Mouse (Mus musculus) kidney, postnatal 14 days (tissue): ENCODE results near the gene Rab33b.
A peak's percentile ranks its signal among the peaks of the same experiment; 100 is the strongest.
"Not testable (repeated sequence)": the region's sequence is repeated elsewhere in the genome, so short reads cannot be mapped to it uniquely, and the experiment has no call there.

Experiments
- DNase-seq: peaks from one replicate; pipeline ENCODE4 v3.0.0; 2022; ENCODE audit warnings: mixed read lengths

Rab33b gene

DNA sequence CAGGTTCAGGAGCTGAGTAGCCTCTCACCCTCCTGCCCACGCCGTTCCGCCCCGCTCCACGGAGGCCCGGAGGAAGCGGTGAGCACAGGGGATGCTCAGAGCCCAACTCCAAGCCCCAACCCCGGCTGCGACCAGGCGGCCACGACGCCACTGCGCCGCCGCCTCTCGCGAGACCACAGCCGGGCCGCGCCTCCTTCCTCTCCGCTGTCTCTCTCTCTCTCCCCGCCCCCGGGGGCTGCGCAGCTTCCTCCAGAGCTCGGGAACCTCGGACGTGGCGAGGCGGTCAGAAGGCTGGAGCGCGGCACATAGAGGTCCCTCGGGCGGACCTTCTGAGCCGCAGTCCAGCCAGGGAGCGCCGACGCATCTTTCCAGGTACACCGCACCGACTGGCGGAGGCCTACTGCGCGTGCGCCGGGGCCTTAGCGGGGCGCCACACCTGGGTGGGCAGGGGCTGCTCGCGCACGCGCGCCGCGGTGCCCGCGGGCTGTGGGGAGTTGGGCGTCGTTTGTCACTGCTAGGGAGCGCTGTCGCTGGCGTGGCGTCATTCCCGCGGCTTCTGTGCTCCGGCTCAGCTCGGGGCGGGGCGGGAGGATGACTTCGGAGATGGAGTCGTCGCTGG is at the start of gene Rab33b:
TSS of gene Rab33b (plus strand) at position 180 of the 619 bp plus-strand sequence.
- peak; percentile 98 for DNase-seq

DNA sequence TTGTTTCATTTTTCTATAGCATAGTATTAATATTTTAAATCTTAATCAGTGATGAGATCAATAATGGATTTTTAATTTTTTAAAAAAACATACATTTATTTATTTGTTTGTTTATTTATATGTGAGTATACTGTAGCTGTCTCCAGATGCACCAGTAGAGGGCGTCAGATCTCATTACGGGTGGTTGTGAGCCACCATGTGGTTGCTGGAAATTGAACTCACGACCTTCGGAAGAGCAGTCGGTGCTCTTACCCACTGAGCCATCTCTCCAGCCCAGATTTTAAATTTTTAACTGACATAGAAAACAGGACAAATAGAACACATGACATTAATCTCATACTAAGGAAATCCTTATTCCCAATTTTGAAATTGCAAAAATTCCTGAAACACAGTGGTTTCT is 49.4 kb upstream of the Rab33b start:
- DNase-seq: not testable (repeated sequence)

DNA sequence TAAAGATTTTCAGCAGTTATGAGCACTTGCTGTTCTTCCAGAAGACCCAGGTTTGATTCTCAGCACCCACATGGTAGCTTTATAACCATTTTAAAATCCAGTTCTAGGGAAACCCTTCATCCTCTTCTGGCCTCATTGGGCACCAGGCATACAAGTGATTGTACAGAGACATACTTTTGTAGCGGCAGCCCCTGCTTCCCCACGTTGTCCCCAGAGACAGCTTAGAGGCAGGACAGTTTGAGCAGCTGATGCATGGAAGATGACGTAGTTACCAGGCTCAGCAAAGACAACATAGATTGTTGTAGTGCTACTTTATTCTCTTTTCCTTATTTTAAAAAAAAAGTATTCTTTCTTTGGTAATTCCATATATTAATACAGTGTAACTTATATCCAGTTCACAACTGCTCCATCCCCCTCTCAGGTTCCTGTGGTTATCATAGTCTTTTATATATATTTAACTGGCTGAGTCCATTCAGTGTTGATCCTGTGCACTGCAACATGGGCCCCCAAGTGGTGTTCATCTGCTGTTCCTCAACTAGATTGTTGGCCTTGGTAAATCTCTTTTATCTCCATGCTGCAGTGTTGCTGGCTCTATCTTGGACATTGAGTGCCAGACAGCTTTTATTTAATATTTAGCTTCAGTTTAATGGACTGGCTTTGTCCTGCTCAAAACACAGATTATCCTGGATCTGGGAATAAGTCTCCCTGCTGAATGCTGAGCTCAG is 48.7 kb upstream of the Rab33b start:
- no peak for DNase-seq

DNA sequence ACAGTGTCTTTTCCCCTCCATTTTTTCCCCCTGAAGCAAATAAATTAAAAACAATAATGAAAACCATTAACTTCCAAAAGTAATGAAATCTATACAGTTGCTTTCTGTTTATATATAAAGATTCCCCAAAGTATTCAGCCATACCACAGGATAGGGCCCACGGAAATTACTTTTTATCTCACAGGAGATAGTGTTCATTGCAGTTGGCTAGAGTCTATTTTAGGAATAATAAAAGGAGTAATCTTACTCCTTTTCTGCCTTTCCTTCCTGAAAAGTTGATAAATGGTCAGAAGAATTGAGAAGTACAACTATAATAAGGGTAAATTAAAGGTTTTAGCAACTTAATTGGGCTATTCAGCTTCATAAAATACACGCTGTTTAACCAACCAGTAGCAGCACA is 15.2 kb upstream of the Rab33b start:
- DNase-seq: no peak

DNA sequence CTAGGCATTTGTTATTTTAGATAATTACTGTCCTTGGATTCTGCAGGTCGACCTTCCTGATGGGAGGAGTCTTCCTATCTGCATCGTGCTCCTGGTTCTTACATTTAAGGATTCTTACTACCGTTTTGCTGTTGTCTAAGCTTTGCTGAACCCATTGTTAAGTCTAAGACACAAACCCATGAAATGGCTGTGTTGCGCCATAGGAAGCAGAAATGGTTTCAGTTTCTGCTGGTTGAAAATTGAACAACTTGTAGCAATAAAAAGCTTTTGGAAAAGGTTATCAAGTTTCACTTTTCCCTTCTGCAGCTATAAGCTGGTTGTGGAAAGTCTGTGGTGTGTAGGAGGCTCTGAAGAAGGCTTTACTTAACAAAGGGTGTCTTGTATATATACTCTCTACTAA is 8.0 kb upstream of the Rab33b start:
- DNase-seq: no peak

DNA sequence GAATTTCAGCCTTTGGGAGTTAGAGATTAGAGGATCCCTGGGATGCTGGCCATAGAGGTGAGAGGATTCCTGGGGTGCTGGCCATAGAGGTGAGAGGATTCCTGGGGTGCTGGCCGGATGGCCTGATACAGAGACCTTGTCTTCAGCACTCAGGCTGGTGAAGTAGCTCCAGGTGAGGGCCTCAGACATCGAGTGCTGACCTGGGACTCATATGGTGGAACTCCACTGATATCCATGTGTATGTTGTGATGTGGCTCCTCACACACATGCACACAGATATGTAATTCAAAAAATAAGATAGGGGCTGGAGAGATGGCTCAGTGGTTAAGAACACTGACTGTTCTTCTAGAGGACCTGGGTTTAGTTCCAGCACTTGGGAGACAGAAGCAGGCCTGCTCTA is 3.8 kb upstream of the Rab33b start:
- no peak for DNase-seq

DNA sequence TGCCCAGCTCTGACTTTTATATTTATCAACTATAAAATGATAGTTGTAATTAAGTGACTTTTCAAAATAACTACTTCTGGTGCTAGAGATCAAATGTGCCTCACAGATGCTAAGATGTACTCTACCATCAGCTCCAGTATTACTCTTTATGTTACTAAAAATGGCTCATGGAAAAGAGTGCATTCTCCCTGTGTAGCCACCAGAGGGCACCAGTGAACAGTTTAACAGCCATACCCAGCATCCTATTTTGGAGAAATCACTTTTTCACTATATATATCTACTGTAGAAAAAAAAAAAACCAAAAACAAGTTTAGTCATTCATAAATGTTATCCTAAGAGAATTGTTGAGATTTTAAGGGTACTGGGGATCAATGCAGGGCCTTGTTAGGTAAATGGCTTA is 2.7 kb upstream of the Rab33b start:
- DNase-seq: peak; percentile 56

DNA sequence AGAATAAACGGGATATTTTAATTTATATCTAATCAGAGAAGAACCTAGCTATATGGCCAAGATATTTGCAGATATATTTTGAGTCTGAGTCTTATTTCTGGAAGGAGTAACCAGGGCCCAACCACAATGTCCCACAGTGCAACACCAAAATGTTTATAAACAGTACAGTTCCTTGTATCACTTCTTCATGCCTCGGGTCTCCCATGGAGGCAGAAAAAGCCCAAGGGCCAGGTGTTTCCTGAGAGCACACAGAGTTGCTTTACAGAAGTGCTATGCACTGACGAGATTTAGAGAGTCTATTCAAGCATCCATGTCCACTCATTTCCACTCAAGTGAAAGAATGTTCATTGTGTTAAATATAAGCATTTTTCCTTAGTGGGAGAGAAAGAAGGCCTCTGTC is 1.8 kb upstream of the Rab33b start:
- DNase-seq: no peak

DNA sequence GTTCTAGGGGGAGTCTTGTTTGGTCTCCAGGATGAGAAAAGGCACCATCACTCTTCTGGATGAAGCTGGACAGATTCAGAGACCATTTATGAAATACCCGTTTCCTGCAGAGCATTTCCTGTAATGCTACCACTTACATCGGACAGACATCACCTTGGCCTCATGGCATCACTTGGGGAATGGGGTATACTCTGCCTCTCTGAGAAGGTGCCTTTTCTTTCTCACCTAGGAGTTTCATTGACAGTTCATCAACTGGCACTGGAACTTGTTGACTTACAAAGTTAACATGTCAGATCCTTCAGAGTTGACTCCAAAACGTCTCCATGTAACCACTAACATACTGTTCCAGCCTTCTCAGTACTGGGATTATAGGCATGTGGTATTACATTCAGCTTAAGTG is 939 bp upstream of the Rab33b start:
- no peak for DNase-seq

DNA sequence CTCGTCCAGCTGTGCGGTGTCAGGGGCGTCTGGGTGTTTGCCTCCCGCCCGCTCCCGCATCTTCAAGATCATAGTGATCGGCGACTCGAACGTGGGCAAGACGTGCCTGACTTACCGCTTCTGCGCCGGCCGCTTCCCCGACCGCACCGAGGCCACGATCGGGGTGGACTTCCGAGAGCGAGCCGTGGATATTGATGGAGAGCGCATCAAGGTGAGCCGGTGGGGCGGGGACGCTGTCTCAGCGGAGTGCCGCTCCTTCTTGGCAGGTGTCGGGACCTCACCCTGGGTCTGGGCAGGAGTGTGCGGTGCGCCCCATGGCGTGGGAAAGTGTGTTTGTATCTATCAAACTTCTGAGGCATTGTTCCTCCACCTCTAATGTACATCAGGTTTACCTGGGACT is 650 bp downstream of the Rab33b start:
- no peak for DNase-seq

DNA sequence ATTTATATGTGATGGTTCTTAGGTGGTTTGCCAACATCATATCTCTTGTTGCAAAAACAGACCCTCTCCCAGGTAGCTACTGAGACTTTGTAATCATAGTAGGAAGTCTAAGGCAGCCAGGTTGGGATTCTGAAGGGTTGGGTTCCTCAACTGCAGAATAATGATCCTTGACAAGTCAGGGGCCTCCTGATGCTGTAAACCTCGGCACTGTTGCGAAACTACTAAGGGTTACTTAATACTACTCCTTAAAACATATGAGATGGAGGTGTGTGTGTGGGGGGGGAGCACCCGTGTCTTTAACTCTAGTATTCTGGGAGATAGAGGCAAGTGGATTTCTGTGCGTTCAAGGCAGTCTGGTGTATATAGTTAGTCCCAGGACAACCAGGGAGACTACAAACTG is 1.6 kb downstream of the Rab33b start:
- no peak for DNase-seq

DNA sequence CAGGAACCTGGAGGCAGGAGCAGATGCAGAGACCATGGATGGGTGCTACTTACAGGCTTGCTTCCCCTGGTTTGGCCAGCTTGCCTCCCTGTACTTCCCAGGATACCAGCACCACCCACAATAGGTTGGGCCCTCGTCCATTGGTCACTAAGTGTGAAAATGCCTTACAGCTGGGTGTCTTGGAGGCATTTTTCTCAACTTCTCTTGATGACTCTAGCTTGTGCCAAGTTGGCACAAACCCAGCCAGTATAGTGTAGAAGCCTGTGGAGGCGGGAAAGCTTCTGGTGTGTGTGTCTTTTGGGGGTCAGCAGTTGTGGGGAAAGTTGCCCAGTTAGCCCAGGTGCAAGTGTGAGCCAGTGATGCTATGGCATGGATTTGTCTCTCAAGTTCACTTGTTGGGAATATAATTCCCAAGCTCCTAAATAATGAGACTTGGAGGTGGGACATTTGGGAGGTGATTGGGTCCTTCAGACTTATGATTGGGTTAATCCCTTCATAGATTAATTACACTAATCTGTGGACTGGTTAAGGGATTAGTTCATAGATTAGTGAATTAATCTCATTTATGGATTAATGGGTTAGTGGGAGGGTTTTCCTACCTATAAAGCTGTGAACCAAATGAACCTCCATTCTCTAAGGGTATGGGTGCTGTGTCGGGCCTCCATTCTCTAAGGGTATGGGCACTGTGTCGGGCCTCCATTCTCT is 2.9 kb downstream of the Rab33b start:
- no peak for DNase-seq

DNA sequence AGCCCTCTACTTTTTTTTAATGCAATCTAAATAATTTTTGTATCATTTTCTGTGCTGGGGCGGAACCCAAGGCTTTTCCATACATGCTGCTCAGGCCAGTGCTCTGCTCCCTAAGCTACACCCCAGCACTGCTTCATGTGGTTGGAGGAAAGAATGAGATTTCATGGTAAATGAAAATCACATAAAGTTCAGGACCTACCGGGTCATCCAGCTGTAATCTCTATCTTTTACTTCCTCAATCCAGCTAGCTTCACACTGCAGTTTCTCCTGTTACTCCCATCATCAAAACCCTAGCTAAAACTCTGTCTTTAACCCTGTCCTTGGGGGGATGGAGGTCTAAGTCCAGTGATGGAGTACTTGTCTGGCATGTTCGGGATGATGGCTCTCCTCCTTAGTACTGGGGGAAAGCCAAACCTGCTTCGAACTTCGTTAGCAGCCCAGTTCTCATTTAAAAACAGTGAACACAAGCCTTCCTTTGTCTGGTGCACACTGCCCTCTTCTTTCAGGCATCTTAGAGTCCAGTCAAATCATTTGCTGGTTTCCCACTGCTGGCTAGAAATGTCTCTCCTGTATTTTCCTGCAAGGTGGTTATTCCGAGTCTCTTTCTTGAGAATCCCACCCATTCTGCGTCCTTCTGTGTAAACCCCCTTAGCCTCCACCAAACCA is 6.5 kb downstream of the Rab33b start:
- no peak for DNase-seq

DNA sequence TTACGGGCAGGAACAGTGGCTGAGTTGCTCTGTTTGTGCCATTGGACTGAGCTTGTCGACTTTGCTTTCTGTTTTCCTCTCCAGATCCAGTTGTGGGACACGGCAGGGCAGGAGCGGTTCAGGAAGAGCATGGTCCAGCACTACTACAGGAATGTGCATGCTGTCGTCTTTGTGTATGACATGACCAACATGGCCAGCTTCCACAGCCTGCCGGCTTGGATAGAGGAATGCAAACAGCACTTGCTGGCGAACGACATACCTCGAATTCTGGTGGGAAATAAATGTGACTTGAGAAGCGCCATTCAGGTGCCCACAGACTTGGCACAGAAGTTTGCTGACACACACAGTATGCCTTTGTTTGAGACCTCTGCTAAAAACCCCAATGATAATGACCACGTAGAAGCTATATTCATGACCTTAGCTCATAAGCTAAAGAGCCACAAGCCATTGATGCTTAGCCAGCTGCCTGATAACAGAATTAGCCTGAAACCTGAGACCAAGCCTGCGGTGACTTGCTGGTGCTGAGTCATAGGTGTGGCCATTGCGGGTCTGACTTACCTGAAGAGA is 9.6 kb downstream of the Rab33b start:
- no peak for DNase-seq

DNA sequence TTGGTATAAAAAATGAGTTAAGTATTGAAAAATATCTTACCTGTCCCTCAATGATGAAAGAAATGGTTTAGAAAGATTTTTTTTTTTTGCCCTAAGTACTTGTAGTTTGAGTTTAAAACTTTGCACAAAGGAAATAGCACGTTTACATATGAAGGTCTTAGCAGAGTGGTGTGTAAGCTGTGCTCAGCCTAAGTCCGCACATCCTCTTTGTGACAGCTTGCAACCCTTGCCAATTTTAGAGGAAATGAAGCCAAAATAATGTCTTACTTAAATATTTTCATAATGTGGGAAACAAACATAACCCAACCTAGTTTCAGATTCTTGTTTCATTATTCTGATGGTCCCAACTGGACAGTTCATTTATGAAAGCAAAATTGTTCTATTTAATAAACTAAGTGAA is 10.7 kb downstream of the Rab33b start:
- DNase-seq: no peak

DNA sequence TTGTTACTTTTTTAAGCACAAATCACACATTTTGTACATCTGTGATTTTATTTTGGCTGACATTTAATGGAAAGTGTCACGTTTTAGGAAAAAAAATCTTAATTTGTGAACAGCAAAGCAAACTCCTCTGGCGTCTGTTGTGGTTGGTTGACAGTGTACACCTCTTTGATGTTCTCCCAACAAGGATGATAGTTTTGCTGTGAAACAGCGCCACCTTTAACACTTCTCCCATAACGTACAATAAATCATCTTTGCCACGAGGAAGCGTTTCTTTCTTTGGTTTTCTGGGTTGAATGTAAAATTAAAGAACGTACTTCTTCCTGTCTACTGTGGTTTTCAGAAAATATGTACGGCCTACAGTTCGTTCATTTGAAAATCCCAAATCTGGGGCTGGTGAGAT is 11.9 kb downstream of the Rab33b start:
- DNase-seq: no peak

DNA sequence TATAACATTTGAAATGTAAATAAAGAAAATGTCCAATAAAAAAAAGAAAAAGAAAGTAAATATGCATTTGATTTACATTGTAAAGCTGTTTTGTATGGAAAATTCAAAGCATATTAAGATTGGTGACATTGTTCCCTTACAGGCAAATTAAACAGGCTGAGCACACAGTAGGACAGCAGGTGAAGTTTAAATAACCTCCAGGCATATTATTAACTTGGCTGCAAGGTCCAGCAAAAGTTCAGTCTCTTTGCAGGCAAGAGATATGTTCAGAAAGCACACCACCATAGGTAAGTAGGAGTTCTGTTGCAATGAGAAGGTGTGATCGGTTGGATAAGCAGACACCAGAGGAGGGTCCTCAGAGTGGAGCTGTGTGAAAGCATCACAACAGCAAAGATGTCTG is 14.3 kb downstream of the Rab33b start:
- no peak for DNase-seq

DNA sequence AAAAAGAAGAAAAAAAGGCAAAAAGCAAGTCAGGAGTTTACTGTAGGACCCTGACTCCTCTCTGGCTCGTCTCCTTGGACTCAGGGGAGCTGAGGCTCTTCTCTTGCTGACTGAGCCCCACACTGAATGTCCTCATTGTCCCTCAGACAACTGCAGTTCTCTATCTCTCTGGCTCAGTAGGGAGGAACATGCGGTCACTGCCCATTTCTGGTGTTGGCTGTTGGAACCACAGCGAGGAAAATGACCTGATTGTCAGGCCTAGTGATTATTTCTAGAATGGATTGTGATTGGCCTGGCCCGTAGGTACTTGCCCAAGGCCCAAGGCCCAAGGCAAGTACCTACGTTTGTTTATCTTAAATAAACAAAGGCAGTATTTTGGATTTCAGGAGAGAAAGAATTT is 14.9 kb downstream of the Rab33b start:
- DNase-seq: no peak

DNA sequence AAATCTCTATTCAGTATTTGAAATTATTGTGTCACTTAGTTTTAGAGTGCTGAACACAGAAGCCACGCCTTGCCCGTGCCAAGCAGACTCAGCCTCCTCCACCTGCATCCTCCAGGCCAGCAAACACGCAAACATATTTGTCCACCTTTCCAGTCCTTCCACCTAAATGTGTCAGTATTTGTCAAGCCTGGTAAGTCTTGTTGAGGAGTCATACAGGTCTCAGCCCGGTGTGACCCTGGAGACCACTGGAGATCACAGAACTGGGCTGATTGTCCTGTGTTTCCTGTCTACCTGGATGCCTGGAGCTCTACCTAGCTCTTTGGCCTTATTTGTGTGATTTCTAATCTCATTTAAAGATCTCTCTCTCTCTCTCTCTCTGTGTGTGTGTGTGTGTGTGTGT is 16.2 kb downstream of the Rab33b start:
- no peak for DNase-seq

DNA sequence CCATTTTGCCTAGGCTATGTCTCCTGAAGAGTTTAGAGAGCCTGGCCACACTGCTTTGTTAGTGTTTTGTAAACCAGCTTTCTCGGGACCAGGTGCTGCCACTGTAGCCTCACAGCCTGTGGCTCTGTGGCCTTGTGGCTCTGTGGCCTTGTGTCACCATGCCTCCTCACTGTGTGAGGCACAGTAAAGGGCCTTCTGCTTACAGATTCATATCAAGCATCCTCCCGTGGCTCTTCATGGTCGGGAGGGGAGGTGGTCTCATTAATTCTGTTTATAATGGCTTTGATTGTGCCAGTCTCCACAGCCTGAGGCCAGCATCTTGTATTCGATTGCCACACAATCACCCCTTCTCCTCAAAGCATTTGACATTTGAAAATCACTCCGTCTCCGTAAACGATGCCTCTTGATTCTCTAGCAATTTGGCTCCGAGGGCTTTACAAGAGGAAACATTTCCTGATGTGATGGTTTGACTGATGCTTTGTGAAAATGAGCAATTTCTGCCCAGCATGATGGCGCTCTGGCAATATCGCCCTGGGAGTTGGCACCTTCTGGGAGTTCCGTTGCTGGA is 20.7 kb downstream of the Rab33b start:
- DNase-seq: no peak

DNA sequence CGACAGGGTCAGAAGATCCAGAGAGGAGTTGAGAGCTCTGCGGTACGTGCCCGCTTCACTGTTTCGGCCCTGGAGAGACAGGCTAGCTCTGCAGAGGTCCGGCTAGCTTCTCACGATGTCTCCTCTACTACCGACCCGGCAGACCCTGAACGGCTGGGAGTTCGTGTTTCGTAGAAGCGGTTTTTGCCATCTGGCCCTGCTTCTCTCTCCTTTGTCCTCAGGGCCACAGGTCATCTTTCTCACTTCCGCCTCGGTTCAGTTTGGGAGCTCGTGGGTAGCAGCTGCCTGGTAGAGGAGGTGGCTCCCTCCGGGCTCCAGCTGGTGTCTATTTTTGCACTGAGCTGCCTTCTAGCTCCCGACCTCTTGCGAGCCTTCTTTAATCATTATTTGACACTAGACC is 21.7 kb downstream of the Rab33b start:
- peak; percentile 21 for DNase-seq

DNA sequence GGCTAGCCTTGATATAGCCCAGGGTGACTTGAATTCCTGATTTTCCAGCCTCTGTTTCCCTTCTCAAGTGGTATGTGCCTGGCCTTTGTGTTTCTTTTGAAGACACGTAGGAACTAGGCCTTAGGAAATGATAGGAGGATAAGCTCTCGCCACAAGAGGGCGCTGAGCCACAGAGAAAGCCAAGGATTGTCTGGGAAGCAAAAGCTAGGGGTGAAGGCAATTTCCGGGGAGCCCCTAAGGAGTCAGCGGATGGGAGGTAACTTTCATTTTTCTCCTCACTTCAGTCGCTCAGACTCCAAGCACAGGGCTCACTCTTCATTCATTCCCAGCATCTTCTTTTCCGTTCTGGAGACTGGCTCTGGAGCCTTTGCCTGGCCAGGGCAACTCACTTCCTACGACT is 27.2 kb downstream of the Rab33b start:
- DNase-seq: peak; percentile 82

DNA sequence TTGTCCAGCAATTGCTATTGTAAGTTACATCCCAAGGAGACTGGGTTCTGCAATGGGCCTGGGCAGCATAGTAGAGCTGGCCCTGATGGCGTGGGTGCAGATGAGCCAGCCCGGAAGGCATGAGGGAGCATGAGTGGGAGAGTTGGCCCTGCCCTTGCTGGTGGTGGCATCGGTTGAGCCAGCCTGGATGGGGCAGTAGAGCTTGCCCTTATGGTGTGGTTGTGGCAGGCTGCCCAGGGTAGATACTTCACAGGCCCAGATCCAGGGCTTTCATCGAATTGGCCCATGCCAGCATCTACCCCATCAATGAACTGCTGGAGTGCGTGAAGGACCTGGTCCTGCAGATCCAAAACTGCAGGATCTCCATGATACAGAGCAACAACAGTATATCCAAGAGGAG is 28.3 kb downstream of the Rab33b start:
- DNase-seq: no peak
